Mouse (Mus musculus): ENCODE data around the gene St3gal5. TPM values are rescaled to one million over a fixed set of nuclear protein-coding genes. Genes with fewer than 3 reads are reported as not detected.

Gene St3gal5
- polyA plus RNA-seq, 1 experiment from 2014 or later = 33.0 TPM

GRCm38 (mm10) chr6:72190577-72190976 lies 93.2 kb downstream of the St3gal5 start:
- 0 out of 2 replicates have a peak overlapping the region, but pooled peaks have one; percentile 23 for H3K27ac ChIP-seq (replicated peaks; ENCODE audit: low read depth, low read length)
- WGBS = 53% methylated on average over 5 of the region's 5 CpGs
- H3K9me3 ChIP-seq (ENCODE audit: control insufficient read depth, low read length) = no peaks in the 10 kb centered on the region
- peak overlapping the region; percentile 24; the same call in 1 of the 2 replicates for H3K9ac ChIP-seq (ENCODE audit: low read length)
- 0 out of 2 replicates have a peak, but pooled peaks have one; percentile 27 for ATAC-seq (ENCODE audit: insufficient number of reproducible peaks, low FRiP score, low TSS enrichment, low read depth)
- no peak overlapping the region for H3K4me3 ChIP-seq (ENCODE audit: low read depth, low read length)
- no peak for DNase-seq (ENCODE audit: low spot score)
- H3K27me3 ChIP-seq (ENCODE audit: control insufficient read depth, insufficient read depth, low read length) = no peaks in the 10 kb centered on the region
- H3K36me3 ChIP-seq (ENCODE audit: control insufficient read depth, insufficient read depth, low read length) = no peaks in the 10 kb centered on the region
- H3K4me2 ChIP-seq (ENCODE audit: low read depth, severe bottlenecking) = no peak overlapping the region
- H3K4me1 ChIP-seq (ENCODE audit: control insufficient read depth, insufficient read depth, low read length) = peaks cover 37% of the 10 kb centered on the region

DNA sequence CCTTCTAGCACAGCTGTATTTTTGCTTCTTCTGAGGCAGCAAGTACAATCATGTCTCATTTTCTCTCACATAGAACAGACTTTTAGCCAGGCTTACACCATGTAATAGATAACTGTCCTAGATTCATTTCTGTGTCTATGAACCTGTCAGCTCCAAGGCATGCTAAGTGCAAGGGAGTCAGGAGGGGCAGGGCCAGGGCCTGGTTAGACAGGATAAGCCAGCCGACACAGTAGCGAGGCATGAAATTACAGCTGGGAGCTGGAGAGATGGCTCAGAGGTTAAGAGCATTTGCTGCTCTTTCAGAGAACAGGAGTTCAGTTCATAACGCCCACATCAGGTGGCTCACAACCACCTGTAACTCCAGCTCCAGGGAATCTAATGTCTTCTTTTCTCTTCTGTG lies 99.3 kb downstream of the St3gal5 start:
- no peak overlapping the region for H3K27ac ChIP-seq (replicated peaks; ENCODE audit: low read depth, low read length)
- H3K4me1 ChIP-seq (ENCODE audit: control insufficient read depth, insufficient read depth, low read length) = peaks cover 8% of the 10 kb centered on the region
- no peak for DNase-seq (ENCODE audit: low spot score)
- no peak for ATAC-seq (ENCODE audit: insufficient number of reproducible peaks, low FRiP score, low TSS enrichment, low read depth)
- 79% methylated on average over 3 of the region's 3 CpGs for WGBS
- H3K4me2 ChIP-seq (ENCODE audit: low read depth, severe bottlenecking) = no peak overlapping the region
- H3K9ac ChIP-seq (ENCODE audit: low read length) = no peak overlapping the region
- no peaks in the 10 kb centered on the region for H3K9me3 ChIP-seq (ENCODE audit: control insufficient read depth, low read length)
- no peaks in the 10 kb centered on the region for H3K27me3 ChIP-seq (ENCODE audit: control insufficient read depth, insufficient read depth, low read length)
- no peaks in the 10 kb centered on the region for H3K36me3 ChIP-seq (ENCODE audit: control insufficient read depth, insufficient read depth, low read length)
- no peak overlapping the region for H3K4me3 ChIP-seq (ENCODE audit: low read depth, low read length)

GRCm38 (mm10) chr6:72197515-72197914 lies 100.1 kb downstream of the St3gal5 start:
- H3K27ac ChIP-seq (replicated peaks; ENCODE audit: low read depth, low read length) = no peak overlapping the region
- H3K4me1 ChIP-seq (ENCODE audit: control insufficient read depth, insufficient read depth, low read length) = peaks cover 8% of the 10 kb centered on the region
- H3K9ac ChIP-seq (ENCODE audit: low read length) = no peak overlapping the region
- H3K4me2 ChIP-seq (ENCODE audit: low read depth, severe bottlenecking) = no peak overlapping the region
- no peaks in the 10 kb centered on the region for H3K36me3 ChIP-seq (ENCODE audit: control insufficient read depth, insufficient read depth, low read length)
- H3K9me3 ChIP-seq (ENCODE audit: control insufficient read depth, low read length) = no peaks in the 10 kb centered on the region
- no peak overlapping the region for H3K4me3 ChIP-seq (ENCODE audit: low read depth, low read length)
- DNase-seq (ENCODE audit: low spot score) (no peak), ATAC-seq (ENCODE audit: insufficient number of reproducible peaks, low FRiP score, low TSS enrichment, low read depth) (no peak)
- H3K27me3 ChIP-seq (ENCODE audit: control insufficient read depth, insufficient read depth, low read length) = no peaks in the 10 kb centered on the region

DNA sequence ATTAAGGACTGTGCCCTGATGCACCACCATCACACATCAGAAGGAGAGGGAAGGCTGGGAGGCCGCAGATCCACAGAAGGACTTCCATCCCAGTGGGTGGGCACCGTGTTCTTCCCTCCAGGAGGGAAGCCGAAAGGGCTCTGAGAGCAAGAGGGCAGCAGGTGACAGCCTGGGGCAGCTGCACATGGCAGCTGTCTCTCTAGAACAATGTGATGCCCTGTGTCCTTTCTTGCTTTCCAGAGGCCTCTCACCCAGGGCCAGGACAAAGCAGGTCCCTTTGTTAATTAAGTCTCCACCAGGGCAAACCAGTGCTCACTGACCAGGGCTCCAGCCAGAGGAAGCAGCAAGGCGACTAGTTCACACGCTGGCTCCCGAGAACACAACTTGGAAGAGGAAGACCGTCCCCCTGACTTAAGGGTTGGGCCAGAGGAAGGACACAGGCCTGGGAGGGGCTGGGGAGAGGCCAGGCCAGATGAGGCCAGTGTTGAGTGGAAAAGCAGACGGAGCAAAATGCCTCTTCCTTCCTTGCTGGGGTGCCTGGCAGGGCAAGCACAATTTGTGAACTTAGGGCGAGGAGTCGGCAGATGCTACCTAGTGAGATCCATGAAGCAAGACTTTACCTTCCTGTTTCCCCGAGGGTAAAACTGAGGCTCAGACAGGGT lies 103.3 kb downstream of the St3gal5 start:
- Histone ChIP-seq H3K9ac (ENCODE audit: low read length) (no peak overlapping the region; the same call in 1 of the 2 replicates), H3K4me2 (ENCODE audit: low read depth, severe bottlenecking) (no peak overlapping the region), H3K4me1 (ENCODE audit: control insufficient read depth, insufficient read depth, low read length) (peaks cover 9% of the 10 kb centered on the region), H3K27ac (replicated peaks; ENCODE audit: low read depth, low read length) (0 out of 2 replicates have a peak overlapping the region, but pooled peaks have one; percentile 33), H3K27me3 (ENCODE audit: control insufficient read depth, insufficient read depth, low read length) (no peaks in the 10 kb centered on the region), H3K36me3 (ENCODE audit: control insufficient read depth, insufficient read depth, low read length) (no peaks in the 10 kb centered on the region), H3K4me3 (ENCODE audit: low read depth, low read length) (no peak overlapping the region), H3K9me3 (ENCODE audit: control insufficient read depth, low read length) (no peaks in the 10 kb centered on the region)
- DNase-seq (ENCODE audit: low spot score) = no peak
- 0 out of 2 replicates have a peak, but pooled peaks have one; percentile 23 for ATAC-seq (ENCODE audit: insufficient number of reproducible peaks, low FRiP score, low TSS enrichment, low read depth)
- WGBS = 34% methylated on average over 11 of the region's 11 CpGs

- H3K36me3 ChIP-seq (ENCODE audit: control insufficient read depth, insufficient read depth, low read length) = no peaks in the 10 kb centered on the region
- H3K4me2 ChIP-seq (ENCODE audit: low read depth, severe bottlenecking) = no peak overlapping the region
- no peaks in the 10 kb centered on the region for H3K9me3 ChIP-seq (ENCODE audit: control insufficient read depth, low read length)
- H3K27ac ChIP-seq (replicated peaks; ENCODE audit: low read depth, low read length) = no peak overlapping the region
- H3K27me3 ChIP-seq (ENCODE audit: control insufficient read depth, insufficient read depth, low read length) = no peaks in the 10 kb centered on the region
- WGBS = 82% methylated on average over 5 of the region's 5 CpGs
- no peak overlapping the region for H3K9ac ChIP-seq (ENCODE audit: low read length)
- ATAC-seq (ENCODE audit: insufficient number of reproducible peaks, low FRiP score, low TSS enrichment, low read depth) = no peak
- no peak for DNase-seq (ENCODE audit: low spot score)
- peaks cover 18% of the 10 kb centered on the region for H3K4me1 ChIP-seq (ENCODE audit: control insufficient read depth, insufficient read depth, low read length)
- no peak overlapping the region for H3K4me3 ChIP-seq (ENCODE audit: low read depth, low read length)
Observed at GRCm38 (mm10) chr6:72202732-72203131, 105.3 kb downstream of the St3gal5 start.

DNA sequence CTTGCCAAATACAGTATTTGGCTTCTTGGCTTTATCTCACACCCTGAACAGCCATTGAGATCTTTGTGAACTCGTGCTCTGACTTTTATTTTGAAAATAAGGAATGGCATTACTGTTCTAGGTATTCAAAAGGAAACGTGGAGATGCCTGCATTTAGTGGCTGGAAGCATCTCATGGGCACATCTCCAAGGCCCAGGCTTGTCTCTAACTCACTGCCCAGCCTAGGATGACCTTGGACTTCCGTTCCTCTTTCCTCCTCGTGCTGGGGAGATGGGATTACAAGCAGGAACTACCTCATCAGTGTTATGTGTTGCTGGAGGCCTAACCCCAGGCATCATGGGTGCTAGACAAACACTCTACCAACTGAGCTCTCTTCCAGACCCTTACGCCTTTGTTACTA lies 105.9 kb downstream of the St3gal5 start:
- no peak overlapping the region for H3K4me2 ChIP-seq (ENCODE audit: low read depth, severe bottlenecking)
- peaks cover 18% of the 10 kb centered on the region for H3K4me1 ChIP-seq (ENCODE audit: control insufficient read depth, insufficient read depth, low read length)
- H3K27ac ChIP-seq (replicated peaks; ENCODE audit: low read depth, low read length) = no peak overlapping the region
- no peaks in the 10 kb centered on the region for H3K27me3 ChIP-seq (ENCODE audit: control insufficient read depth, insufficient read depth, low read length)
- no peak overlapping the region for H3K9ac ChIP-seq (ENCODE audit: low read length)
- ATAC-seq (ENCODE audit: insufficient number of reproducible peaks, low FRiP score, low TSS enrichment, low read depth) = no peak
- H3K4me3 ChIP-seq (ENCODE audit: low read depth, low read length) = no peak overlapping the region
- no peaks in the 10 kb centered on the region for H3K36me3 ChIP-seq (ENCODE audit: control insufficient read depth, insufficient read depth, low read length)
- DNase-seq (ENCODE audit: low spot score) = no peak
- 81% methylated on average over 5 of the region's 5 CpGs for WGBS
- no peaks in the 10 kb centered on the region for H3K9me3 ChIP-seq (ENCODE audit: control insufficient read depth, low read length)

Other genes starting within 250 kb of the St3gal5 start
- gene Ptcd3, start 188.8 kb upstream of the St3gal5 start, polyA plus RNA-seq (2014; fragmentation: Nextera tagmentation; extraction: Ambion mirVana) = 138 TPM in 2 replicates
- gene Polr1a, start 188.5 kb upstream of the St3gal5 start, polyA plus RNA-seq (2014; fragmentation: Nextera tagmentation; extraction: Ambion mirVana) = 31.0 and 36.1 TPM in 2 replicates
- gene Atoh8, start 138.0 kb downstream of the St3gal5 start, polyA plus RNA-seq (2014; fragmentation: Nextera tagmentation; extraction: Ambion mirVana) = 22.3 and 22.9 TPM in 2 replicates
- not detected in 2 replicates for gene Sftpb, start 207.0 kb downstream of the St3gal5 start, polyA plus RNA-seq (2014; fragmentation: Nextera tagmentation; extraction: Ambion mirVana)
- gene Usp39, start 247.6 kb downstream of the St3gal5 start, polyA plus RNA-seq (2014; fragmentation: Nextera tagmentation; extraction: Ambion mirVana) = 98.7 and 101 TPM in 2 replicates
- 20.2 and 20.6 TPM in 2 replicates for gene 0610030E20Rik, start 249.7 kb downstream of the St3gal5 start, polyA plus RNA-seq (2014; fragmentation: Nextera tagmentation; extraction: Ambion mirVana)

Data from limb, embryonic 11.5 days (tissue).